Mouse (Mus musculus) C2C12 (cell line): ENCODE measurements around the gene Pold1. TPM values are rescaled to one million over a fixed set of nuclear protein-coding genes. Genes with fewer than 3 reads are reported as not detected.

ENCODE experiments used
- H3K27me3 ChIP-seq: one replicate; pipeline ENCODE4 v1.6.1; 2011; ENCODE audit not compliant: control insufficient read depth, insufficient read depth, insufficient read length
- H3K36me3 ChIP-seq: one replicate; pipeline ENCODE4 v1.6.1; 2011; ENCODE audit not compliant: control insufficient read depth, insufficient read depth
- H3K4me3 ChIP-seq: one replicate; pipeline ENCODE4 v1.5.1; 2011; ENCODE audit warnings: mild to moderate bottlenecking, control low read depth; ENCODE audit not compliant: poor library complexity, insufficient read depth, severe bottlenecking
- H3K79me2 ChIP-seq: one replicate; pipeline ENCODE4 v1.6.1; 2011; ENCODE audit not compliant: control insufficient read depth, insufficient read depth
- H3K79me3 ChIP-seq: one replicate; pipeline ENCODE4 v1.6.1; 2011; ENCODE audit warnings: low read depth, control low read depth
- H3ac ChIP-seq: one replicate; pipeline ENCODE3; 2011; ENCODE audit warnings: low read depth; ENCODE audit not compliant: control insufficient read depth, insufficient read length
- CEBPB ChIP-seq: IDR thresholded peaks from one replicate; pipeline ENCODE4 v1.6.1; 2011; ENCODE audit warnings: low read depth, mild to moderate bottlenecking, control low read depth, moderate library complexity
- CTCF ChIP-seq: IDR thresholded peaks from one replicate; pipeline ENCODE4 v1.5.1; 2011; ENCODE audit not compliant: control insufficient read depth, insufficient read depth, insufficient read length
- FOSL1 ChIP-seq: IDR thresholded peaks from one replicate; pipeline ENCODE4 v1.8.0; 2011; ENCODE audit warnings: mild to moderate bottlenecking, low read length; ENCODE audit not compliant: poor library complexity, insufficient read depth, severe bottlenecking
- MAX ChIP-seq: IDR thresholded peaks from one replicate; pipeline ENCODE4 v1.6.1; 2011; ENCODE audit warnings: mild to moderate bottlenecking, control low read depth
- MYOD1 ChIP-seq: IDR thresholded peaks from one replicate; pipeline ENCODE4 v1.6.1; 2011; ENCODE audit warnings: low read depth; ENCODE audit not compliant: control insufficient read depth, insufficient read length
- MYOG ChIP-seq: IDR thresholded peaks from one replicate; pipeline ENCODE4 v1.6.1; 2011; ENCODE audit not compliant: control insufficient read depth, insufficient read length; ENCODE audit errors: extremely low read depth
- USF1 ChIP-seq: IDR thresholded peaks from one replicate; pipeline ENCODE4 v1.6.1; 2011; ENCODE audit warnings: low read depth, mild to moderate bottlenecking, control low read depth, moderate library complexity
- polyA plus RNA-seq: library from polyadenylated mRNA; unstranded; fragments of >200 nt; fragmentation: generic; extraction: Trizol; gene quantifications from one replicate; pipeline ENCODE4 v1.2.1, GENCODE M21; 2012; ENCODE audit warnings: missing spikeins

Gene Pold1
- polyA plus RNA-seq, 1 experiment: 66.1 TPM

DNA sequence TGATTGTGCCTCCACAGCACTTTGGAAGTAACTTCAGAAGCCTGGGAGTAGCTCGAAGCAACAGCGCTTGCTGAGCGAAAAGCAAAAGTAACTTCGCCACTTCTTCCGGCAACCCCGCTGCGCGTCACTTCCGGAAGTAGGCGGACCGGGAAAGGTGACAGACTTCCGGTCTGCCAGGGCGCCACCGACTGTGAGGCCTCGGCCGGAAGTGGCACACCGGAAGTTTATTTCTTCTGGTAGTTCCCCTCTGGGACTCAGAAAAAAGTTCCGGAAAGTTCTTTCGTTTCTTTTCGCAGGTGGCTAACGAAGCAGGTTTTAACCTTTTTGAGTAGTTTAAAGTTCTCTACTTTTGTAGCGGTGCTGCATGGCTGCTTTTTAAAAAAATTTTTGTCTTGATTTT lies 5.2 kb upstream of the Pold1 start, which contains the start of gene Nr1h2:
Gene Nr1h2 (minus strand): TSS at position 126 of the 400 bp plus-strand sequence.
- no peaks in the 10 kb centered on the region for H3K79me2 ChIP-seq
- H3K36me3 ChIP-seq: peaks cover 9% of the 10 kb centered on the region

DNA sequence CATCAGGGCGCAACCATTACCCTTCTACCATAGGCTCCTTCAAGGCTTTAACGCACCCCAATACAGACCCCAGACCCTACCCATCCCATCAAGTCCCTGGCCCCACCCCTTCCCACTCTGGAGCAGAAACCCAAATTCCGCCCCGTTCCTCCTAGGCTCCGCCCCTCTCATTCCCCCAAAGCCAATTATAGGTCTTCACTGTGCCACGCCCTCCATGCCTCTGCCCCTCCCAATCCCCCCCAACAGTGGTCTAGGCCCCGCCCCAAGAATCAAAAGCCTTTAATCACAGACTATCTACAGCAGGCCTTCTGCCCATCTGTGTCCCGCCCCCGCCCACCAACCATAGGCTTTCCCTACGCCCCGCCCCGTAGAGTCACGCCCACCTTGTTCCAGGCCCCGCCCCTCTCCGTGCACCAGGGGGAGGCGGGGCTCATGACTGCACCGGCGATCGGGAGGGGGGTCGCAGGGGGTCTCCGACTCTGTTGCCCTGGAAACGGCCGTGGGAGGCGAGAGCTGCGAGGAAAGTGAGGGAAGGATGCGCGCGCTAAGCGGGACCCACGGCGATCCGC lies 4.6 kb upstream of the Pold1 start:
- Histone ChIP-seq H3K27me3 (no peaks in the 10 kb centered on the region), H3K79me2 (no peaks in the 10 kb centered on the region), H3K79me3 (no peaks in the 10 kb centered on the region), H3K4me3 (peak overlapping the region; percentile 74), H3K36me3 (peaks cover 9% of the 10 kb centered on the region), H3ac (peak overlapping the region; percentile 87)
- TF ChIP-seq CEBPB: no peak
- no peak for TF ChIP-seq MYOG
- no peak for TF ChIP-seq CTCF
- TF ChIP-seq USF1: no peak
- no peak for TF ChIP-seq MYOD1
- TF ChIP-seq FOSL1: no peak

More for the DNA sequence above, 5.2 kb upstream of the Pold1 start, which contains the start of gene Nr1h2:
- Histone ChIP-seq H3K4me3 (peak within 1 kb of the TSS; percentile 74), H3K27me3 (no peaks in the 10 kb centered on the region), H3K79me3 (no peaks in the 10 kb centered on the region), H3ac (peak within 1 kb of the TSS; percentile 87)
- TF ChIP-seq MAX (peak; percentile 36), FOSL1 (no peak)

DNA sequence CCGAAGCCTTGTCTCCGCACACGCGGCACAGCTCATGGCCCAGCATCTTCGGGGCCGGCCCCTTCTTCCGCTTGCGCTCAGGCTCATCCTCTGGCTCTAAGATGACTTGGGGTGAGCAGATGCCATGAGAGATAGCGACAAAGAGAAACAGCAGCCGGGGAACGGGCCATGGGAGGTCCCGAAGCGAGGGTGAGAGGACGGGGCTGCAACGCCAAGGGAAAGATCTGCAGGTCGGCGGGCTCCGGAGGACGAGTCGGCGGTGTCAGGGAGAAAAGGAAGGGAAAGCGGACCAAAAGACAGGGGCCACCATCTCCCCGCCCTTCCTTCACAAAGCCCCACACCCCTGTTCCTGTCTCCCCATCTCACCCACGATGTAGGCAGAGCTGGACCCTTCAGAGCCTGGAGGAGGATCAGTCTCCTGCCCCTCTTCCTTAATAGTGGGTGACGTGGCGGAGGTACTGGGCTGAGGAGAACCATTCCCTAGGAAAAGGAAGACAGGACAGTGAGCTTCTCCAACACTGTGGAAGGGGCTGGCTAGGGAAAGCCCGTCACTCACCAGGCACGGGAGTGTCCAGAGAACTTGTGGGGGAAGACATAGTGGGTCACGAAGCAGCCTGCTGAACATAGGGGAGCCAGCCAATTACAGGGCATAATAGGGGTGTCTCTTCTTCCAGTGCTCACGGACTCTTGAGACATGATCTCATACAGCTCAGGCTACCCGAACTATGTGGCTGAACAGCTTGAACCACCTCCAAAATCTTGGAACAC lies 3.7 kb upstream of the Pold1 start:
- Histone ChIP-seq H3K79me3 (peaks cover 7% of the 10 kb centered on the region), H3K36me3 (peaks cover 9% of the 10 kb centered on the region), H3ac (no peak overlapping the region), H3K79me2 (peaks cover 9% of the 10 kb centered on the region), H3K4me3 (peak overlapping the region; percentile 14), H3K27me3 (no peaks in the 10 kb centered on the region)
- TF ChIP-seq MYOD1 (no peak), USF1 (no peak), MAX (no peak), CEBPB (no peak), FOSL1 (no peak), CTCF (no peak), MYOG (no peak)

DNA sequence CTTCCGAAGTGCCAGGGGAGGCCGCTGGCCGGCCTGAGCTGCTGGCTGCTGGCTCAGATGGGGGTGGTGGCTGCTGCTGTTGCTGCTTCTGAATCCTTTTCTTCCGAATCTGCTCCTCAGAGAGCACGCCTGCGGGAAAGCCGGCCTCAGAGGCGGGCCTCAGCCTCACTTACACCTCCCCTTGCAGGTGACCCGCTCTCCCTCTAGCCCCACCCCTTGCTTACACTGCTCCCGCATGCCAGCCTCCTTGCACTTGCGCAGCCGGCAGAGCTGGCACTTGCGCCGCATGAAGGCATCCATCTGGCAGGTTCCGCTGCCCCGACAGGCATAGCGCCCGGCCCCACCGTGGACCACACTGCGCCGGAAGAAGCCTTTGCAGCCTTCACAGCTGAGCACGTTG lies 3.1 kb upstream of the Pold1 start:
- H3ac ChIP-seq: no peak overlapping the region
- peaks cover 9% of the 10 kb centered on the region for H3K36me3 ChIP-seq
- TF ChIP-seq MYOD1 (no peak), MYOG (no peak), CEBPB (no peak), CTCF (no peak), MAX (no peak), FOSL1 (no peak), USF1 (no peak)
- H3K4me3 ChIP-seq: no peak overlapping the region
- H3K79me3 ChIP-seq: peaks cover 12% of the 10 kb centered on the region
- no peaks in the 10 kb centered on the region for H3K27me3 ChIP-seq
- peaks cover 15% of the 10 kb centered on the region for H3K79me2 ChIP-seq

DNA sequence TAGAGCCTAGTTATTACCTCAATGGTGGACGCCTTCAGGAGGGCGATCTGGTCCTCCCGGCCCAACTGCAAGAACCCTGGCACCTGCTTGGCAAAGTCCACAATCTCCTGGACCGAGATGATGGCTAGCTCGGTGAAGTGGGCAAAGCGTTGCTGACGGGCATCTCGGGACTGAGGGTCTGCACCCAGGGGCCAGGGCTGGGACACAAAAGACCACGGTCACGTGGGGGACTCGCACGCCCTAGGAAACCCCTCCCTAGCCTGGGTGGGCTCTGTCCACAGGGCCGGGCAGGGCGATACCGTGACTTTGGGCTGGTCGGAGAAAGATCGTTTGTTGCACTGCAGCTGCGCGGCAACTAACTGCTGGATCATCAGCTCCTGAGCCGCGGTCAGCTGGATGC lies 2.7 kb upstream of the Pold1 start:
- H3K79me2 ChIP-seq: peaks cover 20% of the 10 kb centered on the region
- TF ChIP-seq FOSL1 (no peak), CEBPB (no peak), MYOG (no peak), MYOD1 (no peak), USF1 (no peak), CTCF (no peak), MAX (no peak)
- no peak overlapping the region for H3K4me3 ChIP-seq
- no peaks in the 10 kb centered on the region for H3K27me3 ChIP-seq
- H3K36me3 ChIP-seq: peaks cover 9% of the 10 kb centered on the region
- H3ac ChIP-seq: no peak overlapping the region
- peaks cover 17% of the 10 kb centered on the region for H3K79me3 ChIP-seq

DNA sequence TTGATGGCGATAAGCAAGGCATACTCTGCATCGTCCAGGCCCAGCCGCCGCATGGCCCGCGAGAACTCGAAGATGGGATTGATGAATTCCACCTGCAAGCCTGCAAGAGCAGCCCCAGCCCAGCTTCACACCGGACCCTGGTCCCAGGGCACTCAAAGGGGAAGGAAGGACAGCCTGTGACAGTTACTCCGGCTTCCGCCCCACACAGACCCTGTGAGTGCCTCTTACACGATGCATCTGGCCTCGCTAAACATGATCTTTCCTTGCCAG lies 1.7 kb upstream of the Pold1 start:
- Histone ChIP-seq H3K4me3 (no peak overlapping the region), H3ac (no peak overlapping the region), H3K79me2 (peaks cover 24% of the 10 kb centered on the region), H3K36me3 (peaks cover 9% of the 10 kb centered on the region), H3K79me3 (peaks cover 21% of the 10 kb centered on the region), H3K27me3 (no peaks in the 10 kb centered on the region)
- no peak for TF ChIP-seq MYOG
- TF ChIP-seq FOSL1: no peak
- TF ChIP-seq CEBPB: no peak
- TF ChIP-seq USF1: no peak
- no peak for TF ChIP-seq MAX
- TF ChIP-seq CTCF: no peak
- no peak for TF ChIP-seq MYOD1
